29 mouse cellular contexts compared by ENCODE assay signal in genomic region chr1:170689773-170690172, GRCm38 (mm10). TPM values are rescaled to one million over a fixed set of nuclear protein-coding genes. Genes with fewer than 3 reads are reported as not detected.
A peak's percentile ranks its signal among the peaks of the same experiment; 100 is the strongest.
DNase-seq lines count a peak whose midpoint lies in the region; ATAC-seq and TF ChIP-seq lines count a peak whose summit lies in the region.
"Had no signal": no experiment of that assay in that cellular context is flagged by ENCODE, and none has a peak within 500 bp of the region (broad histone marks: within the 10 kb centered on the region; RNA-seq: fewer than 3 reads in every experiment).

No protein-coding gene starts in this region.

- no peak overlapping the region for H3K4me2 ChIP-seq in liver, embryonic 12.5 days
- H3K4me2 ChIP-seq: embryonic facial prominence, embryonic 12.5 days; embryonic facial prominence, embryonic 15.5 days; heart, embryonic 11.5 days; heart, embryonic 15.5 days; hindbrain, embryonic 13.5 days; intestine, embryonic 15.5 days had no signal

- H3K27me3 ChIP-seq in liver, adult 2 months (ENCODE audit: control insufficient read depth, insufficient read depth, low read length): no peaks in the 10 kb centered on the region
- H3K27me3 ChIP-seq in liver, embryonic 12.5 days (replicated peaks): no peaks in the 10 kb centered on the region
- H3K27me3 ChIP-seq: embryonic facial prominence, embryonic 12.5 days; embryonic facial prominence, embryonic 15.5 days; heart, embryonic 15.5 days; hindbrain, embryonic 13.5 days; intestine, embryonic 15.5 days had no signal

- peak overlapping the region; percentile 73 for H3K27ac ChIP-seq in liver, adult 2 months (replicated peaks; ENCODE audit: insufficient read depth, low read depth, low read length)
- no peak overlapping the region for H3K27ac ChIP-seq in liver, embryonic 12.5 days
- H3K27ac ChIP-seq in brown adipose tissue, adult 24 weeks (replicated peaks; ENCODE audit: low read depth, low read length): peak overlapping the region; percentile 88
- H3K27ac ChIP-seq: embryonic facial prominence, embryonic 12.5 days; embryonic facial prominence, embryonic 15.5 days; gastrocnemius, adult 2 months; heart, adult 2 months; heart, embryonic 15.5 days; hindbrain, embryonic 10.5 days; hindbrain, embryonic 13.5 days; intestine, embryonic 15.5 days had no signal

- no peak for TF ChIP-seq POLR2A in liver, adult 2 months (IDR thresholded peaks at IDR 0.05; ENCODE audit: extremely low read depth, insufficient read depth, low read length)

- no peaks in the 10 kb centered on the region for H3K36me3 ChIP-seq in liver, adult 2 months (ENCODE audit: control insufficient read depth, insufficient read depth, low read length)
- no peaks in the 10 kb centered on the region for H3K36me3 ChIP-seq in liver, embryonic 12.5 days
- H3K36me3 ChIP-seq: embryonic facial prominence, embryonic 12.5 days; embryonic facial prominence, embryonic 15.5 days; heart, embryonic 15.5 days; hindbrain, embryonic 10.5 days; hindbrain, embryonic 13.5 days; intestine, embryonic 15.5 days had no signal

- TF ChIP-seq CTCF in liver, adult 2 months (IDR thresholded peaks at IDR 0.05; ENCODE audit: low read depth, low read length): no peak

- no peak for ATAC-seq in liver, embryonic 12.5 days
- peak; percentile 85 for ATAC-seq in megakaryocyte progenitor cell, adult 5-6 weeks (replicated peaks; ENCODE audit: poor library complexity)
- ATAC-seq: CD4-positive, CD25-positive, alpha-beta regulatory T cell, adult 4 months; forebrain, embryonic 14.5 days; hindbrain, embryonic 16.5 days; intestine, embryonic 15.5 days had no signal

- no peak overlapping the region for H3K9ac ChIP-seq in liver, adult 2 months (ENCODE audit: low read depth, low read length)
- no peak overlapping the region for H3K9ac ChIP-seq in liver, embryonic 12.5 days
- H3K9ac ChIP-seq: embryonic facial prominence, embryonic 12.5 days; embryonic facial prominence, embryonic 15.5 days; heart, embryonic 15.5 days; hindbrain, embryonic 13.5 days; intestine, embryonic 15.5 days had no signal

- H3K9me3 ChIP-seq in liver, embryonic 12.5 days (replicated peaks): no peaks in the 10 kb centered on the region
- H3K9me3 ChIP-seq: embryonic facial prominence, embryonic 12.5 days; embryonic facial prominence, embryonic 15.5 days; heart, embryonic 15.5 days; hindbrain, embryonic 10.5 days; intestine, embryonic 15.5 days had no signal

- peaks cover 8% of the 10 kb centered on the region; the same call in 1 of the 2 replicates for H3K4me1 ChIP-seq in liver, adult 2 months (ENCODE audit: control insufficient read depth, insufficient read depth, low read length)
- 0 out of 2 replicates have a peak, but pooled peaks cover 2% of the 10 kb centered on the region for H3K4me1 ChIP-seq in liver, embryonic 12.5 days
- H3K4me1 ChIP-seq in brown adipose tissue, adult 24 weeks (ENCODE audit: control insufficient read depth, insufficient read depth, insufficient read length, low read length): peaks cover 7% of the 10 kb centered on the region; the same call in 1 of the 2 replicates
- H3K4me1 ChIP-seq: embryonic facial prominence, embryonic 12.5 days; embryonic facial prominence, embryonic 15.5 days; hindbrain, embryonic 13.5 days had no signal

- H3K79me2 ChIP-seq in liver, adult 2 months (ENCODE audit: control insufficient read depth, insufficient read depth, low read length): no peaks in the 10 kb centered on the region

- DNase-seq in liver, adult 2 months (ENCODE audit: extremely low read depth, low read depth, low spot score): peak; percentile 87
- no peak for DNase-seq in frontal cortex, adult 2 months (ENCODE audit: extremely low spot score in 1 of 2, low spot score in 1 of 2)
- no peak for DNase-seq in layer of hippocampus, adult 8-10 months (ENCODE audit: low spot score in 2 of 2)
- DNase-seq: adrenal gland, adult 8-10 months; adrenal gland, postnatal 25 days; cerebellum, adult 11 months; cerebellum, adult 2 months; cerebellum, adult 9-11 months; cerebellum, postnatal 25 days; gastrocnemius, adult 2 months; gastrocnemius, postnatal 14 days; heart, adult 2 months; heart, postnatal 10 days; heart, postnatal 36 days; kidney, adult 11 months had no signal

- no peak overlapping the region for H3K4me3 ChIP-seq in liver, adult 2 months (ENCODE audit: insufficient read depth, low read depth, low read length)
- no peak overlapping the region for H3K4me3 ChIP-seq in liver, embryonic 12.5 days
- H3K4me3 ChIP-seq in brown adipose tissue, adult 24 weeks (ENCODE audit: insufficient read depth, low read depth, low read length): no peak overlapping the region
- H3K4me3 ChIP-seq: embryonic facial prominence, embryonic 12.5 days; embryonic facial prominence, embryonic 15.5 days; gastrocnemius, adult 2 months; heart, adult 2 months; heart, embryonic 15.5 days; hindbrain, embryonic 10.5 days; hindbrain, embryonic 13.5 days; intestine, embryonic 15.5 days had no signal

- WGBS in liver, adult 2 months: 49% methylated on average over 8 of the region's 8 CpGs
- 78% methylated on average over 8 of the region's 8 CpGs for WGBS in liver, embryonic 12.5 days (ENCODE audit: insufficient replicate concordance)

RNA-seq across cellular contexts. Expression of gene Olfml2b, which starts 45.4 kb away (rescaled TPM):
- 0.37 and 0.67 TPM in 2 replicates for total RNA-seq in liver, adult 2 months (2014; rRNA removed)
- 0.44 and 0.46 TPM in 2 replicates for polyA plus RNA-seq in liver, adult 2 months (2012; rRNA removed)
- 2.1 and 2.6 TPM in 2 replicates for polyA plus RNA-seq in liver, embryonic 12.5 days (2016; fragmentation: Nextera tagmentation; extraction: Ambion mirVana)
- 2.0 and 4.3 TPM in 2 replicates for polyA plus RNA-seq in brown adipose tissue, adult 24 weeks (2012; ENCODE audit: insufficient read depth, insufficient read length, missing spikeins)
- 0.67 and 1.3 TPM in 2 replicates for total RNA-seq in megakaryocyte progenitor cell, adult 5-6 weeks (2015)
- total RNA-seq in megakaryocyte progenitor cell, adult 5-6 weeks (2017): 1.8 and 2.0 TPM in 2 replicates
- polyA plus RNA-seq in frontal cortex, adult 2 months (2012; rRNA removed): 2.4 and 3.2 TPM in 2 replicates
- 10 to 100 TPM; 30.1 to 35.7 (median 33.2) TPM for total RNA-seq in layer of hippocampus, adult 8-10 months (2022)
- total RNA-seq: MEL had no signal
- polyA plus RNA-seq: CD4-positive, CD25-positive, alpha-beta regulatory T cell, adult 4 months had no signal
